Mouse (Mus musculus) forebrain, embryonic 12.5 days (tissue): ENCODE measurements at regions not wholly inside any gene's neighbourhood (a gene's known extent, or its start where the extent isn't known, plus 50 kb on each side); places are given as distances from the start of the nearest gene placed in this dataset.

Experiments
- ATAC-seq: fragments of 200-750 bp; cut with Nextera tagmentation; 2 replicates; pipeline ENCODE4 v1.8.0; 2017; ENCODE audit warnings: moderate TSS enrichment; ENCODE audit not compliant: low FRiP score
- H3K27ac ChIP-seq: fragments of 300-500 bp; sonication (generic); 2 replicates; pipeline ENCODE4 v1.5.1; 2016; ENCODE audit warnings: mild to moderate bottlenecking
- H3K27me3 ChIP-seq: fragments of 300-500 bp; sonication (generic); 2 replicates; pipeline ENCODE4 v1.6.1; 2016; ENCODE audit warnings: mild to moderate bottlenecking
- H3K36me3 ChIP-seq: fragments of 300-500 bp; sonication (generic); replicated peaks from 2 replicates; pipeline ENCODE4 v1.6.1; 2016; ENCODE audit warnings: mild to moderate bottlenecking
- H3K4me1 ChIP-seq: fragments of 300-500 bp; sonication (generic); 2 replicates; pipeline ENCODE4 v1.6.1; 2016
- H3K4me2 ChIP-seq: fragments of 300-500 bp; sonication (generic); 2 replicates; pipeline ENCODE4 v1.6.1; 2016; ENCODE audit warnings: mild to moderate bottlenecking, moderate library complexity
- H3K4me3 ChIP-seq: fragments of 300-500 bp; sonication (generic); replicated peaks from 2 replicates; pipeline ENCODE4 v1.5.1; 2016; ENCODE audit warnings: mild to moderate bottlenecking
- H3K9ac ChIP-seq: fragments of 300-500 bp; sonication (generic); 2 replicates; pipeline ENCODE4 v1.6.1; 2016; ENCODE audit warnings: mild to moderate bottlenecking
- H3K9me3 ChIP-seq: fragments of 300-500 bp; sonication (generic); 2 replicates; pipeline ENCODE4 v1.6.1; 2016
- WGBS: fragments of 180-500 bp; shearing (Covaris S2); methylation state at CpG from one replicate; pipeline ENCODE4 v1.1.7; 2016; 5-methylcytosine and 5-hydroxymethylcytosine counted together

DNA sequence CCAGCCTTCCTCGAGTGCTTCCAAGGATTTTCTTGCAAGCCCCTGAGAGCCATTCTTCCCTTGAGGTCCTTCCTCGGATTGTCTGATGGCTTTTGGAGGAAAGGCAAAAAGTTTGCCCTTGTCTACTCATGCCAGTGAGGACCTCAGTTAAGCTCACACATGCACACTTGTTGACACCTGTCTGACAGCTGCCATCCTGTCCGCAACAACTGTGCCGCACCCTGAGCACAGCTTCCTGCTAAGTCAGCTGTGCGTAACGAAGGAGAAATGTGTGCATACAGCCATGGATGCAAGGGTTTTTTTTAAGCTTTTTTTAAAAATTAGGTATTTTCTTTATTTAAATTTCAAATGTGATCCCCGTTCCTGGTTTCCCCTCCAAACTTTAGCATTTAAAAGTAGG is 293.8 kb downstream of the Adgrl2 start:
- no peak for ATAC-seq
- 84% methylated on average over 7 of the region's 7 CpGs for WGBS
- Histone ChIP-seq H3K9ac (no peak overlapping the region), H3K36me3 (no peaks in the 10 kb centered on the region), H3K27me3 (no peaks in the 10 kb centered on the region), H3K4me1 (no peaks in the 10 kb centered on the region), H3K27ac (no peak overlapping the region), H3K9me3 (no peaks in the 10 kb centered on the region), H3K4me3 (no peak overlapping the region), H3K4me2 (no peak overlapping the region)

DNA sequence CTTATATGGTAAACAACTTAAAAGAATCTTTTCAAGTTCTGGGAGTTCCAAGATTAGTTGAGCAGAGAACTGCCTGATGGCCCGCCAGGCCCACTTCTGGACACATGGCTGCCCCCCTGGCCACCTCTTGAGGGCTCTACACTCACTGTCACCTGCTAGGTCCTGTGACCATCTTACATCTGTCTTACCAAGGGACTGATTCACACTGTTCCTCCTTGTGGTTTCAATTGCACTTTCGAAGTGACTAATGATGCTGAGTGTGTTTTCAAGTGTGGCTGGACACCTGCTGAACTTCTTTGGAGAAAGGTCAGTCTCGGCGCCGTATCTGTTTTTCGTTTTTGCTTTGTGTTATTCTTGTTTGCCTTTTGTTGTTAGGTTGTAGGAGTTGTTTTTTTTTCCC is 294.9 kb downstream of the Adgrl2 start:
- no peaks in the 10 kb centered on the region for H3K9me3 ChIP-seq
- 87% methylated on average over 6 of the region's 6 CpGs for WGBS
- no peak overlapping the region for H3K4me3 ChIP-seq
- no peak for ATAC-seq
- H3K27me3 ChIP-seq = no peaks in the 10 kb centered on the region
- no peak overlapping the region for H3K4me2 ChIP-seq
- H3K9ac ChIP-seq = no peak overlapping the region
- no peaks in the 10 kb centered on the region for H3K4me1 ChIP-seq
- no peak overlapping the region for H3K27ac ChIP-seq
- H3K36me3 ChIP-seq = no peaks in the 10 kb centered on the region

DNA sequence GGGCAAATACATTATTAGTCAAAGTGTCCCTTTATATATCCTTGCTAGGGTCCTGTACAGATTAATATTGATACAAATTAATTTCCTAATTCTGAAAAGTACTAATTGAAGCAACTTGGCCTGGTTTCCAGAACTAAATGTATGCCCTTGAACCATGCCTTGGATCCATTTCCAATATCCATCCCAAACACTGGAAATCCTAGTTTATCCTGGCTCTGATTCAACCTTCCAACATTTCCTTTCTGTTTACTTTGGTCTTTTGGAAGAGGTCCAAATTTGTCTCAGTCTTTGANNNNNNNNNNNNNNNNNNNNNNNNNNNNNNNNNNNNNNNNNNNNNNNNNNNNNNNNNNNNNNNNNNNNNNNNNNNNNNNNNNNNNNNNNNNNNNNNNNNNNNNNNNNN is 307.2 kb downstream of the Adgrl2 start:
- no peak overlapping the region for H3K4me2 ChIP-seq
- H3K9me3 ChIP-seq = no peaks in the 10 kb centered on the region
- H3K27ac ChIP-seq = no peak overlapping the region
- ATAC-seq = no peak
- no peak overlapping the region for H3K4me3 ChIP-seq
- H3K27me3 ChIP-seq = no peaks in the 10 kb centered on the region
- no peaks in the 10 kb centered on the region for H3K36me3 ChIP-seq
- H3K4me1 ChIP-seq = no peaks in the 10 kb centered on the region
- no peak overlapping the region for H3K9ac ChIP-seq

DNA sequence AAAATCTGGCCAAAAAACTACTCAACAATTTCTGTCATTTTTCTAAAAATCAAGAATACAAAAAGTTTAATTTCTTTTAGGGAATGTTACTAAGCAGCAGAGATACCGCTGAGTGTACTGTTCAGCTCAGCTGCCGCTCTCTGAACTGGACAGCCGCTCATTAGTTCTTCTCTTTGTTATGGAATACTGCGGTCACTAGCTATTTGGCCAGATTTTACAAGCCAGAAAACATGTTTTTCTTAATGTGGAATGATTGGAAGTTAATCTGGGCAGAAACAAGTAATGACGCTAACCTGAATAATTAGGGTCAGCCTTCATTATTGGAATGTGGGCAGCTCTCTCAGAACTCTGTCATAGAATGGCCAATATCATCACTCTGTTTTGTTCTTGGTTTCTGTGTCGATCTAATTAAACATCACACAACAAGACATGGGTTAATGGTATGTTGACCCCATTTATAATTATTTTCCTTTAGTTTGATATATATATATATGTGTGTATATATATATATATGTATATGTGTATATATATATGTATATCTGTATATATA is 307.8 kb downstream of the Adgrl2 start:
- Histone ChIP-seq H3K9ac (no peak overlapping the region), H3K27me3 (no peaks in the 10 kb centered on the region; the same call in 1 of the 2 replicates), H3K4me1 (no peaks in the 10 kb centered on the region), H3K4me3 (no peak overlapping the region), H3K27ac (no peak overlapping the region), H3K36me3 (no peaks in the 10 kb centered on the region), H3K9me3 (no peaks in the 10 kb centered on the region), H3K4me2 (no peak overlapping the region)
- 60% methylated on average over 6 of the region's 6 CpGs for WGBS
- ATAC-seq = no peak

DNA sequence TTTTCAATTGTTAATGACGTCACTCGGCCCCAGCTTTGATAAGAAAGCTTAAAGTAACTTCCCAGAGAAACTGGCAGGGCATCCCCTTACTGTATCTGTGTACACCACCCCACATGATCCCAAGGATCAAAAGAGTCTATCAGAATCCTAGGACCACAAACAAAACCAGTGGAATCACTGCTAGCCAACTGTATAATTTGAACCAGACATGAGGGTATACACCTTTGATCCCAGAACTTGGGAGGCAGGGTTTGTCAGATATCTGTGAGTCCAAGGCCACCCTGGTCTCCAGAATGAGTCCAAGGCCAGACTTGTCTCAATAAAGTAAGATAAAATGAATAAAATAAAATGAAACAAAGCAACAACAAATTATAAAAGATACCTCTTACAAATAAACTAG is 309.2 kb downstream of the Adgrl2 start:
- Histone ChIP-seq H3K27ac (no peak overlapping the region), H3K4me3 (no peak overlapping the region), H3K4me1 (no peaks in the 10 kb centered on the region), H3K27me3 (no peaks in the 10 kb centered on the region; the same call in 1 of the 2 replicates), H3K9me3 (no peaks in the 10 kb centered on the region), H3K9ac (no peak overlapping the region), H3K4me2 (no peak overlapping the region), H3K36me3 (no peaks in the 10 kb centered on the region)
- ATAC-seq = no peak
- 86% methylated on average over 2 of the region's 2 CpGs for WGBS

DNA sequence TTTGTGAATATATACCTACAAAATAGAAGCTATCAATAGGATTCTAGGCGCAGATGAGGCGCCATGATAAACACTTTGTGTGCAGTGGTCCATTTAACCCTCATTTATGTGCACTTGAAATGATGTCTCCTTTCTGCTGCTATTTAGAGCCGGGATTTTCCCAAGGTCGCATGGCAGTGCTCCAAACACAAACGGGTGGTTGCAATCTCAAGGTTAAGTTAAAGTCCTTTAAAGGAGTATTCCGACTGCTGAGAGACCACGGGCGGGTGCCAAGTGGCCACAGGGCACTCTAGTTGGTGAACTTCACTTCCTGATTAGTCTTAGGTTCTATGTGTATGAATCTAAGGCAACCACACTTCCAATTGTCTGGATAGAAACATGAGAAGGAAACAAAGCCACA is 309.6 kb downstream of the Adgrl2 start:
- Histone ChIP-seq H3K27ac (no peak overlapping the region), H3K9me3 (no peaks in the 10 kb centered on the region), H3K27me3 (no peaks in the 10 kb centered on the region; the same call in 1 of the 2 replicates), H3K36me3 (no peaks in the 10 kb centered on the region), H3K9ac (no peak overlapping the region), H3K4me2 (no peak overlapping the region), H3K4me1 (no peaks in the 10 kb centered on the region), H3K4me3 (no peak overlapping the region)
- ATAC-seq = no peak
- WGBS = 78% methylated on average over 8 of the region's 8 CpGs

DNA sequence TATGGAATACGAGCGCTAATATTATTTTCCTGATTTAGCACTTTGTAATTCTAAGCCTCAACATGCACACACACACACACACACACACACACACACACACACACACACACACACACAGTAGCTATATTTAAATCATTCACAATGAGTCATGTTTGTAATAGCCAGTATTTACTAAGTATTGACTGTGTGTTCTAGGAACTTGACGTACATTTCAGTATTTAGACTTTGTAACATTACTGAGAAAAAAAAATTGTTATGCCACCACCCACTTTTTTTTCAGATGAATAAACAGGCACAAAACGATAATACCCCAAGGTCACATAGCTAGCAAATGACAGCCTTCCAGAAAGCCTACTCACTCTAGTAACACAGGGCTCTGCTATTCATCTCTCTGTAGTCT is 310.3 kb downstream of the Adgrl2 start:
- Histone ChIP-seq H3K27ac (no peak overlapping the region), H3K27me3 (no peaks in the 10 kb centered on the region; the same call in 1 of the 2 replicates), H3K9ac (no peak overlapping the region), H3K4me2 (no peak overlapping the region), H3K9me3 (no peaks in the 10 kb centered on the region), H3K4me3 (no peak overlapping the region), H3K4me1 (no peaks in the 10 kb centered on the region), H3K36me3 (no peaks in the 10 kb centered on the region)
- WGBS = 91% methylated on average over 4 of the region's 4 CpGs
- ATAC-seq = no peak

DNA sequence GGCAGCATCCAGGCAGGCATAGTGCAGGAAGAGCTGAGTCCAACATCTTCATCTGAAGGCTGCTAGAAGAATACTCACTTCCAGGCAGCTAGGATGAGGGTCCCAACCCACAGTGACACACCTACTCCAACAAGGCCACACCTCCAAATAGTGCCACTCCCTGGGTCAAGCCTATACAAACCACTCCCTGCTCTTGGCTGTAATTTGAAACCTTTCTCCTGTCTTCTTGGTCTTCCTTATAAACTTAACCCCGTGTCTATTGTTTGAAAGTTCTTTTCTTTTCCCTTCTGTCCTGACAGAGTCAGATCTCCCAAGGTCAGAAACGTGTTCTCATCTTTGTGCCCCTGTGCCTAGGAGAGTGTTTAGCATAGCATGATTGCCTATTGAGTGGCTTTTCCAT is 311.2 kb downstream of the Adgrl2 start:
- no peaks in the 10 kb centered on the region; the same call in 1 of the 2 replicates for H3K27me3 ChIP-seq
- no peak overlapping the region for H3K4me2 ChIP-seq
- H3K4me1 ChIP-seq = no peaks in the 10 kb centered on the region
- no peak overlapping the region for H3K4me3 ChIP-seq
- no peak for ATAC-seq
- H3K27ac ChIP-seq = no peak overlapping the region
- no peaks in the 10 kb centered on the region for H3K36me3 ChIP-seq
- WGBS = 43% methylated on average over 2 of the region's 2 CpGs
- no peaks in the 10 kb centered on the region for H3K9me3 ChIP-seq
- no peak overlapping the region for H3K9ac ChIP-seq

DNA sequence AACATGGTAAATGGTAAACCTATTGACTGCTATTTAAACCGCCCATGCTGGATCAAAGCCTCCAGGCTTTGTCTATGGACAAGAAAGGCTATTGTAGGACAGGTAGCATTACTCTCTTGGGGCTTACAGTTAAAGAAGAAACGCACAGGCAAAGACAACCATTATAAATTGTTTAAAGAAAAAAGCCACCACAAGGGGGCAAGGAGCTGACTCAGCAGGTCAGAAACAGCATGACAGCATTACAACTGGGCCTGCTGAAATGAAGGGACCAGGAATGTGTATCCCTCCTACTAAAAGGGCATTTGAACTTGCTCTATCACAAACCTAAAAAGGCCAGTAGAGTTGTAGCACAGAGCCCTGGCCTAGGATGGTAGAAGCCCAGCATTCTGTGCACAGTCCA is 314.3 kb downstream of the Adgrl2 start:
- no peaks in the 10 kb centered on the region for H3K4me1 ChIP-seq
- ATAC-seq = no peak
- H3K4me3 ChIP-seq = no peak overlapping the region
- no peaks in the 10 kb centered on the region; the same call in 1 of the 2 replicates for H3K27me3 ChIP-seq
- no peaks in the 10 kb centered on the region for H3K9me3 ChIP-seq
- no peak overlapping the region for H3K4me2 ChIP-seq
- WGBS = 68% methylated on average over 2 of the region's 2 CpGs
- H3K9ac ChIP-seq = no peak overlapping the region
- H3K27ac ChIP-seq = no peak overlapping the region
- H3K36me3 ChIP-seq = no peaks in the 10 kb centered on the region

DNA sequence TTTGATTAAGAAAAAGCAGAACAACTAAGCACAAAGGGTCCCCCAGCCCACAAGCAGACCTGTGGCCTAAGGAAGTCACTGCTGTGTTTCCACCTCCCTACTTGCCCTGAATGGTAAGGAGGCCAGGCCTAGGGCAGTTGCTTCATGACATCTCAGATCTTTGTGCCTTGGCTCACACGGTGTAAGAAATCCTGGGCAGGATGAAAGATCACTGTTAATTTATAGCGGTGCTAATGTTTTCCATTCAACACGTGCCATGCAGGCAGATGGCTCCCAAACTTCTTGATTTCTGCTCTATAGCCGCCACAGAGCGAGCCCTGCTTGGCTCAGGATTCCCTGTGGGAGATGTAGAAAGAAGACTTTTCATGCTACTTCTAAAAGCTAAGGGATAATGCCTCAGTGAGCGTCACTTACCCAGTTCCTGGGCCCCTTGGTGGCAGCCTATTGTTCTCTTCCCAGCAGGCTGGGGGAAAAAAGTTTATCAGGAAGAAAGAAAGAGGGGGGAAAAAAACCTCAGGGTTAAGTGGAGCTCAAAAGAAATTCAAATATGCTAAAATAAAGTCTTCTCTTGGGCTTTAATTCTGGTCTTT is 327.4 kb downstream of the Adgrl2 start:
- Histone ChIP-seq H3K9ac (no peak overlapping the region), H3K27me3 (no peaks in the 10 kb centered on the region), H3K9me3 (0 out of 2 replicates have a peak, but pooled peaks cover 4% of the 10 kb centered on the region), H3K4me3 (no peak overlapping the region), H3K36me3 (no peaks in the 10 kb centered on the region), H3K4me1 (peaks cover 8% of the 10 kb centered on the region), H3K4me2 (no peak overlapping the region), H3K27ac (no peak overlapping the region)
- WGBS = 4% methylated on average over 6 of the region's 6 CpGs
- ATAC-seq = no peak

DNA sequence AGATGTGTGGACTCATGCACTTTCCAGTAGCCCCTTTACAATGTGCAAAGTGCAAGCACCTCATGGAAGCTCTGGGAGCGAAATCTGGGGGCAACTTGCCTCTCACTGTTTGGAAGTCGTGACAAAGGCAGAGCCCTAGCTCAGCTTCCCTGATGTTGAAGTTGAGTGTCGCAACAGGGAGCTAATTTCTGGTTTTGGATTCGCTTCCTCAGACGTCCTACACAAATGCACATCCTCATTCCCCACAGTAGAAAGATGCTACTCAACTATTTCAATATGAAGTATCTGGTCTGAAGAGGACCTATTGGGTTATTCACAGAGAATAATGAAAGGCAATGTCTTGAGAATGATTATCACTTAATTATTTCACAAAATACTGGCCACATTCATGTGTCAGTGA is 331.3 kb downstream of the Adgrl2 start:
- Histone ChIP-seq H3K27ac (no peak overlapping the region), H3K9me3 (no peaks in the 10 kb centered on the region), H3K27me3 (no peaks in the 10 kb centered on the region), H3K4me1 (peaks cover 8% of the 10 kb centered on the region), H3K36me3 (no peaks in the 10 kb centered on the region), H3K4me3 (no peak overlapping the region), H3K9ac (no peak overlapping the region), H3K4me2 (no peak overlapping the region)
- 94% methylated on average over 5 of the region's 5 CpGs for WGBS
- no peak for ATAC-seq

DNA sequence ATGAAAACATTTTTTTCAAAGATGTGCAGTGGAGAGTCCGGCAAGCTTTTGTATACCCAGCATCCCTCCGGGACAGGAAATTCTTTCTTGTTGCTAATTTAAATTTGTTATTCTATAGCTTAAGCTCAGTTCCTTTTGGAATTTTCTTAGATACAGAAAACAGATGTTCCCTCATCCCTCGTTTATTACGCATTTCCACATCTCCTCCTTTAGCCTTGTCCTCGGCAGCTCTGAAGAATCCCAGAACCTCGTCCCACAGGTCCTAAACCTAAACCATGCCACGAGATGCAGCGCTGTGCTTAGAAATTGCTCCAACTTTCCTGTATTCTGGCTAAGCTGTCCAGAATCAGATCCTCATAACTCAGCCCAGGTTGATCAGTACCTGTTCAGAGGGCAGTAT is 332.0 kb downstream of the Adgrl2 start:
- Histone ChIP-seq H3K36me3 (no peaks in the 10 kb centered on the region), H3K4me1 (peaks cover 8% of the 10 kb centered on the region), H3K4me2 (no peak overlapping the region), H3K9ac (no peak overlapping the region), H3K27me3 (no peaks in the 10 kb centered on the region), H3K4me3 (no peak overlapping the region), H3K9me3 (no peaks in the 10 kb centered on the region), H3K27ac (no peak overlapping the region)
- 82% methylated on average over 8 of the region's 8 CpGs for WGBS
- ATAC-seq = no peak

DNA sequence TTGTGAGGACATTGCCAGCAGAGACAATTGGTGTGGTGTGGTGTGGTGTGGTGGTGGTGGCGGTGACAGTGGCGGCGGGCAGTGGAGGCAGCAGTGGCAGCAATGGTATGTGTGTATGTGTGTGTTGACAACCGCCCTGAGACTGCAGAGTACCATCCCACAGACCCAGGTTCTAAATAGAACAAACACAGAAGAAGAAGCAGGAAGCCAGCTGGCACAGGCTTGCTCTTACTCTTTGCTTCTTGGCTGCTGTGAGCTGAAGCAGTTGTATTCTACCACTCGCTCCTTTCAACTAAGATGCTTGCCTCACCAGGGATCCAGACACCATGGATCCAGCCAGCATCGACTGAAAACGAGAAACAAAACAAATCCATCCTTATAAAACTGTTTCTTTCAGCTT is 334.2 kb downstream of the Adgrl2 start:
- Histone ChIP-seq H3K36me3 (no peaks in the 10 kb centered on the region), H3K9ac (no peak overlapping the region), H3K9me3 (no peaks in the 10 kb centered on the region), H3K27ac (no peak overlapping the region), H3K4me1 (no peaks in the 10 kb centered on the region), H3K27me3 (no peaks in the 10 kb centered on the region), H3K4me3 (no peak overlapping the region), H3K4me2 (no peak overlapping the region)
- 89% methylated on average over 7 of the region's 7 CpGs for WGBS
- no peak for ATAC-seq
